Mouse (Mus musculus): ENCODE data around the gene Parp16. TPM values are rescaled to one million over a fixed set of nuclear protein-coding genes. Genes with fewer than 3 reads are reported as not detected.

Gene Parp16
- polyA plus RNA-seq, 1 experiment from 2014 or later, result 5.0 TPM

Other genes with a start within 250 kb of the Parp16 start
- 0.03 and 0.07 TPM in 2 replicates for gene Slc24a1, start 243.7 kb upstream of the Parp16 start, polyA plus RNA-seq (2014; fragmentation: Nextera tagmentation; extraction: Ambion mirVana)
- 50.6 and 52.2 TPM in 2 replicates for gene Ints14, start 234.4 kb upstream of the Parp16 start, polyA plus RNA-seq (2014; fragmentation: Nextera tagmentation; extraction: Ambion mirVana)
- 55.8 and 60.2 TPM in 2 replicates for gene Hacd3, start 173.7 kb upstream of the Parp16 start, polyA plus RNA-seq (2014; fragmentation: Nextera tagmentation; extraction: Ambion mirVana)
- 23.7 and 30.2 TPM in 2 replicates for gene Dpp8, start 162.9 kb upstream of the Parp16 start, polyA plus RNA-seq (2014; fragmentation: Nextera tagmentation; extraction: Ambion mirVana)
- gene Igdcc4, start 93.9 kb upstream of the Parp16 start, polyA plus RNA-seq (2014; fragmentation: Nextera tagmentation; extraction: Ambion mirVana), result 11.4 and 11.8 TPM in 2 replicates
- gene Igdcc3, start 54.2 kb upstream of the Parp16 start, polyA plus RNA-seq (2014; fragmentation: Nextera tagmentation; extraction: Ambion mirVana), result 6.3 and 6.8 TPM in 2 replicates
- gene Cilp, start 69.8 kb downstream of the Parp16 start, polyA plus RNA-seq (2014; fragmentation: Nextera tagmentation; extraction: Ambion mirVana), result 0.14 TPM in 1 of 2 replicates, not detected in the other
- 42.9 and 50.6 TPM in 2 replicates for gene Clpx, start 98.9 kb downstream of the Parp16 start, polyA plus RNA-seq (2014; fragmentation: Nextera tagmentation; extraction: Ambion mirVana)
- gene Pdcd7, start 150.8 kb downstream of the Parp16 start, polyA plus RNA-seq (2014; fragmentation: Nextera tagmentation; extraction: Ambion mirVana), result 6.3 and 6.9 TPM in 2 replicates
- 0.23 and 0.73 TPM in 2 replicates for gene Ubap1l, start 165.7 kb downstream of the Parp16 start, polyA plus RNA-seq (2014; fragmentation: Nextera tagmentation; extraction: Ambion mirVana)
- gene Kbtbd13, start 196.3 kb downstream of the Parp16 start, polyA plus RNA-seq (2014; fragmentation: Nextera tagmentation; extraction: Ambion mirVana), result 0.94 and 2.1 TPM in 2 replicates
- 2.2 and 2.5 TPM in 2 replicates for gene Rasl12, start 203.2 kb downstream of the Parp16 start, polyA plus RNA-seq (2014; fragmentation: Nextera tagmentation; extraction: Ambion mirVana)
- not detected in 2 replicates for gene Slc51b, start 227.6 kb downstream of the Parp16 start, polyA plus RNA-seq (2014; fragmentation: Nextera tagmentation; extraction: Ambion mirVana)
- gene Mtfmt, start 240.4 kb downstream of the Parp16 start, polyA plus RNA-seq (2014; fragmentation: Nextera tagmentation; extraction: Ambion mirVana), result 13.6 and 15.3 TPM in 2 replicates